Mouse (Mus musculus): ENCODE data around the gene Ugt1a8.
"Not testable (repeated sequence)": the region's sequence is repeated elsewhere in the genome, so short reads cannot be mapped to it uniquely, and the experiment has no call there.

Gene Ugt1a8

DNA sequence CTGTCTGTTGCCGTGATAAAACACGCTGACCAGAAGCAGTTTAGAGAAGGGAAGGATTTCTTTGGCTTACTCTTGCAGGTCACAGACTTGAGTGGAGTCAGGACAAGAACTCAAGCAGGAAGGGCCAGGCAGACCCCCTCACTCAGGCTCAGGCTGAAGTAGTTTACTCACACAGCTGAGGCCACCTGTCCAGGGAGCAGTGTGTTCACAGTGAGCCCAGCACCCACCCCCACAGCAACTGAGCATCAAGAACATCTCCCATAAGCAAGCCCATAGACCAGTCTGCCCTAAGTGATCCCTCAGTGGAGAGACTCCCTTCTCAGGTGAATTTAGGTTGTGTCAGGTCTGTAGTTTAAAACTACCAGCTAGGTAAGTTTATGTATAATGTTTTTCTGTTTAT is 22.0 kb downstream of the Ugt1a8 start:
- DNase-seq: not testable (repeated sequence)

- DNase-seq: not testable (repeated sequence)
Measured at GRCm38 (mm10) chr1:88112769-88113168, 25.2 kb downstream of the Ugt1a8 start.

DNA sequence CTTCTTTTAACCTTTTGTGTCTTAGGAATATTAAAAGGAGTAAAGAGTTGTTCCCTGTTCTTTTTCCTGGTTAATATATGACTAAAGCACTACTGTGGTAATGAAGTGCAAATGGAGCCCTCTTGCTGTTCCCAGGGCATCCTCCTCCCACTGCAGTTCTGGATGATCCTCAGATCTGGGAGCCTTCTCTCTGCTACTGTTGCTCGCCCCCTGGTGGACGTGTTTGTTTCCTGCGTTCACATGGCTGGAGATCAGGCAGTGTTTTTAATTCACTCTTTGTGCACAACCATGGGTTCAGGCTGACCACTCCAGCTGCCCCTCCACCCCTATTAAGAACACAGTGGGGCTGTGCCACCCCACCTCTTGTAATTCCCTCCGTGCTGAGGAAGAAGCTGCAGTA is 32.9 kb downstream of the Ugt1a8 start:
- not testable (repeated sequence) for DNase-seq

DNA sequence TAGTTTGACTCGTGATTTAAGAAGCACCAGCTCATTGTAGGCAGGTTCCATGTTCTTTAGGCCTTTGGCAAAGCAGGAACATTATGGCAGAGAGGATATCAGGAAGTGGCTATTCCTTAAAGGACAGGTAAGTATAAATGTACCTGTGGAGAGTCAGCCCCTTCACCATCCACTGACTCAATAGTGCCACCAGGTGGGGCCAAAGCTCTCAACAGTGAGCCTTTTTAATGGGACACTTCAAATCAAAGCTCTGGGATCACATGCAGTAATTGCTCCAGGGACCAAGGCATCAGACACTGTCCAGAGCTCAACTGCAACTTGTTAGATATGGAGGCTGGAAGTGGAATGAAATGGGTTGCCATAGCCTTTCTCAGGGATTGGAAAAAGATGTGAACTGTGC is 33.9 kb downstream of the Ugt1a8 start:
- DNase-seq: not testable (repeated sequence)

DNA sequence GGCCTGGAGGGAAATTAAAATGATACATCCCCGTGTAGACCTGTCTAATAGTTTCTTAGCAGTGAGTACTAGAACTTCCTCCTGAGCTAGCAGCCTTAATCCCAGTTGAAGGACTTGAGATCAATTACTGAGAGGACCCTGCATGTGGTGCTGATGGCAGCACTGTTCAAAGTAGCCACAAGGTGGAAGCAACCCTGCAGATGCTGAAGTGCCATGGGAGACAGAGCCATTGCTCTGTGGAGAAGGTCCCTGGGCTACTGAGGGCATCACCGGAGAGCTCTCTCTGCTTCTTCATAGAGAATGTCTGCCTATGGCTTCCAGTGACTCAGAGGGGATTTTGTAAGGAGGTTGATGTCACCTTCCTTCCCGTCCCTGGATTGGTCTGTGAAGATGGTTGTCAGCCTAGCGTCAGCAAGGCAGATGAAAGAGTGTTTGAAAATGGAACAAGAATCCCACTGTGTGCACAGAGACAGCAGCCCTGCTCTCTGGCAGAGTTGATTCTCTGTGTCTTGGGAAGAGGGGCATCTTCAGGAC is 38.3 kb downstream of the Ugt1a8 start:
- DNase-seq: not testable (repeated sequence)

- DNase-seq: not testable (repeated sequence)
Measured at GRCm38 (mm10) chr1:88129091-88129490, 41.5 kb downstream of the Ugt1a8 start.

DNA sequence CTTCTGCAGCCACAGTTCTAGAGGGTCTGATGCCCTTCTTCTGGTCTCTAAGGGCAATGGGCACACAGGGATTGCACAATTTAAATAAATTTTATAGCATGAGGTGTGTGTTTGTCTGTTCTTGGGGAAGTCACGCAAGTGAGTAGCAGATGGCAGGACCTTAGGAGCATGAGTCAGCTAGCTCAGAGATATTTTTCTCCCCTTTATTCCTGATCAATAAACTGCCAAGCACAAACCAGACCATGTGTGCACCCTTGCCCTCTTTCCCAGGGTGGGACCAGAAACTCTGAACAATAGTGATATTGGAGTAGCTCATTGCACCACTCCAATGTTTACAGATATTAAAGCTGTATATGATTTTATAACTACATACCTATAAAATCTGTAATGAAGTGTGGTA is 42.6 kb downstream of the Ugt1a8 start:
- not testable (repeated sequence) for DNase-seq

DNA sequence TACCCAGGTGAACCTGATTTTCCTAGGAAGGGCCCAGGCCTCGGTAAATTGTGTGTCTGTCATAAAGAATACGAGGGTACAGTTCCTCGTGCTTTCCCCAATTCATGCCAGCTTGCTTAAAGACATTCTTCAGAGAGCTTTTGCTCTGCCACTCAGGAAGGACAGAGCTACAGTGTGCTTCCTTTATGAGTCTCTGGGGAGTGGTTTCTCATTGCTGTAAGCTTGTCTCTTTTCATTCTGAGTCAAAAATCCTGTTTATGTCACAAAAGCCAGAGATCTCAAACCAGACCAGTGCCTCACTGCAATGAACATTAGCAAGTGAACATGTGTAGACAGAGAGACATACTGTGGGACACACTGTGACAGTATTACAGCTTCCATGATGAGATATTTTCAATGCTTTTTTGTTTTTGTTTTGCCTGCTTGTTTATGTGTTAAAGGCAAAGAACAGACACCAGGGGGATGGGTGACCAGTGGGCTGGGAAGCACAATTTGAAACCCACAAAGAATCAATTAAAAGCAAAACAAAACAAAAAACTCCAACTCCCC is 46.4 kb downstream of the Ugt1a8 start:
- DNase-seq: no peak

- not testable (repeated sequence) for DNase-seq
Measured at GRCm38 (mm10) chr1:88134457-88135011, 46.9 kb downstream of the Ugt1a8 start, which contains the start of gene Ugt1a6a. Gene Ugt1a6a, plus strand, starts transcription at chr1:88134809.

- DNase-seq: not testable (repeated sequence)
Measured at GRCm38 (mm10) chr1:88135229-88135904, 47.8 kb downstream of the Ugt1a8 start.

- no peak for DNase-seq
Measured at GRCm38 (mm10) chr1:88136646-88137045, 49.0 kb downstream of the Ugt1a8 start.

GRCm38 (mm10) chr1:88137264-88137663 is 49.7 kb downstream of the Ugt1a8 start:
- no peak for DNase-seq

DNA sequence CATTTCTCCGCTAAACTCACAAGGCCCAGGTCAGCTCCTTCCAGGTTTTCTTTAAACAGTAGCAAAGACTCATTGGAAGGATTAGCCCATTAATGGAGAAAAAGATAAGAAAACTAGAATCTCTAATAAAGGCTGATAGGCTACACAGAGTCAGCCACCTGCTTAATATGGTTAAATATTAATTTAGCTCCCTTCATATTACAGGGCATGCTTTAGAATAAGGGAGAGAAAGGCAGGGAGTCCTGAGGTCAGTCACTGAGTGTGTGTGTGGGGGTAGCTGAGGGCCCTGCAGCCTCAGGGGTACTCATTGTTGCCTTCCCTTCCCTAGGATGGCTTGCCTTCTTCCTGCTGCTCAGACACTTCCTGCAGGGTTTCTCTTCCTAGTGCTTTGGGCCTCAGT is 50.5 kb downstream of the Ugt1a8 start:
- no peak for DNase-seq

DNA sequence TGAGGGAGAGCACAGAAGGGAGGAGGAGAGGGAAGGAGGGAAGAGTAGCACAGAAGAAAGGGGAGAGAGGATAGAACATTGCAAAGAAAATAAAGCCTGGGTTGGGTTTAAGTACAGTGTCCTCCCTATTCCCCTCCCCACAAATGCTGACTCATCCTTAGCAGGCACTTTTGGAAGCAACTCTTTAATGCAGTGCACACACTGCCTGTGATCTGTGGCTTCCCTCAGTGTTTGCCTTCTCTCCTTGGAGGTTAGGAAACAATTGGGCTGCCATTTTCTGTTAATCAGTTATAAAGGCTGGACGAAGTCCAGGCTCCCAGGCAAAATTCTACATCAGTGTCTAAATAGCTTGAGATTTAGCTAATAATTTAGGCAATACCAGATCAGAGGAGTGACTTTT is 52.9 kb downstream of the Ugt1a8 start:
- DNase-seq: not testable (repeated sequence)

GRCm38 (mm10) chr1:88143966-88144675 is 56.5 kb downstream of the Ugt1a8 start:
- DNase-seq: peak; percentile 34

- DNase-seq: peak; percentile 5
Measured at GRCm38 (mm10) chr1:88145278-88145677, 57.7 kb downstream of the Ugt1a8 start.

- DNase-seq: not testable (repeated sequence)
Measured at GRCm38 (mm10) chr1:88150133-88150532, 62.5 kb downstream of the Ugt1a8 start.

DNA sequence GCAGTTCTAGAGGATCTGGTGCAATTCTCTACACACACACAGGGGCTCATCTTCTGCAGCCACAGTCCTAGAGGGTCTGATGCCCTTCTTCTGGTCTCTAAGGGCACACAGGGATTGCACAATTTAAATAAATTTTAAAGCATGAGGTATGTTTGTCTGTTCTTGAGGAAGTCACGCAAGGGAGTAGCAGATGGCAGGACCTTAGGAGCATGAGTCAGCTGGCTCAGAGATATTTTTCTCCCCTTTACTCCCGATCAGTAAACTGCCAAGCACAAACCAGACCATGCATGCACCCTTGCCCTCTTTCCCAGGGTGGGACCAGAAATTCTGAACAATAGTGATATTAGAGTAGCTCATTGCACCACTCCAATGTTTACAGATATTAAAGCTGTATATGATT is 70.8 kb downstream of the Ugt1a8 start:
- no peak for DNase-seq

DNA sequence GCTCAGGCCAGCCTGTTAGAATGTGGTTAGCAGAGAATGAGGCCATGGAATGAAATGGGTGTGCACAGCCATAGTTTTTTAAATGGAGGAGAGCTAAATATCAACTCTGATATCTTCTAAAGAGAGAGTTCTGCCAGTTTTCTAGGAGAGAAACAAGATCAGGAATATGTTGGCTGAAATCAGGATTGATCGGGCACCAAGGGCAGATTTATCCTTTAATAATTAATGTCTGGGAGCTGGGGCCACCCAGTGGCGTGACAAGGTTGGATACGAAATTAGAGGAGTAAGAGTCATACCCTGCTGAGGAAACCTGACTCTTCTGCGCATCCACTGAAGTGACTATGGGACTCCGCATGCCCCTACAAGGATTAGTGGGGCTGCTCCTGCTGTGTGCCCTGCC is 78.1 kb downstream of the Ugt1a8 start, which contains the start of gene Ugt1a5:
TSS of gene Ugt1a5 (plus strand) at position 302 of the 400 bp plus-strand sequence.
- DNase-seq: no peak

- not testable (repeated sequence) for DNase-seq
Measured at GRCm38 (mm10) chr1:88172190-88172589, 84.6 kb downstream of the Ugt1a8 start.

GRCm38 (mm10) chr1:88179657-88180056 is 92.0 kb downstream of the Ugt1a8 start:
- DNase-seq: no peak

- DNase-seq: no peak
Measured at GRCm38 (mm10) chr1:88186325-88186935, 98.8 kb downstream of the Ugt1a8 start.

GRCm38 (mm10) chr1:88192136-88192535 is 104.5 kb downstream of the Ugt1a8 start:
- DNase-seq: no peak
